Mouse (Mus musculus) limb, embryonic 14.5 days (tissue): ENCODE measurements at regions not wholly inside any gene's neighbourhood (a gene's known extent, or its start where the extent isn't known, plus 50 kb on each side); places are given as distances from the start of the nearest gene placed in this dataset.
"Not testable (repeated sequence)": the region's sequence is repeated elsewhere in the genome, so short reads cannot be mapped to it uniquely, and the experiment has no call there.

Source experiments
- ATAC-seq: fragments of 200-750 bp; cut with Nextera tagmentation; 2 replicates; pipeline ENCODE4 v1.8.0; 2017; ENCODE audit warnings: low read depth, moderate number of reproducible peaks, moderate TSS enrichment; ENCODE audit not compliant: low FRiP score
- DNase-seq: peaks from one replicate; pipeline ENCODE4 v3.0.0-alpha.2; 2015; ENCODE audit warnings: low spot score
- H3K27ac ChIP-seq: fragments of 300-500 bp; sonication (generic); replicated peaks from 2 replicates; pipeline ENCODE4 v1.5.1; 2014; ENCODE audit warnings: low read depth, mild to moderate bottlenecking, low read length, moderate library complexity, mixed read lengths
- H3K27me3 ChIP-seq: fragments of 300-500 bp; sonication (generic); 2 replicates; pipeline ENCODE4 v1.6.1; 2014; ENCODE audit warnings: low read length, mixed read lengths; ENCODE audit not compliant: control insufficient read depth, insufficient read depth
- H3K36me3 ChIP-seq: fragments of 300-500 bp; sonication (generic); 2 replicates; pipeline ENCODE4 v1.6.1; 2014; ENCODE audit warnings: mild to moderate bottlenecking, low read length, moderate library complexity, mixed read lengths; ENCODE audit not compliant: control insufficient read depth, insufficient read depth
- H3K4me1 ChIP-seq: fragments of 300-500 bp; sonication (generic); 2 replicates; pipeline ENCODE4 v1.6.1; 2014; ENCODE audit warnings: antibody characterized with exemption, low read length, mixed read lengths; ENCODE audit not compliant: control insufficient read depth, insufficient read depth
- H3K4me2 ChIP-seq: fragments of 300-500 bp; sonication (generic); replicated peaks from 2 replicates; pipeline ENCODE4 v1.6.1; 2014; ENCODE audit warnings: low read depth, mild to moderate bottlenecking, low read length, moderate library complexity; ENCODE audit not compliant: severe bottlenecking
- H3K4me3 ChIP-seq: fragments of 300-500 bp; sonication (generic); replicated peaks from 2 replicates; pipeline ENCODE4 v1.5.1; 2014; ENCODE audit warnings: low read length
- H3K9ac ChIP-seq: fragments of 300-500 bp; sonication (generic); 2 replicates; pipeline ENCODE4 v1.6.1; 2014; ENCODE audit warnings: mild to moderate bottlenecking, low read depth, low read length, moderate library complexity; ENCODE audit not compliant: severe bottlenecking
- H3K9me3 ChIP-seq: fragments of 300-500 bp; sonication (generic); 2 replicates; pipeline ENCODE4 v1.6.1; 2016; ENCODE audit warnings: low read length; ENCODE audit not compliant: control insufficient read depth
- POLR2A ChIP-seq: fragments of 200-500 bp; IDR thresholded peaks from 2 replicates; pipeline ENCODE4 v1.8.0; 2012; ENCODE audit warnings: inconsistent platforms, mild to moderate bottlenecking, moderate library complexity, borderline replicate concordance; ENCODE audit not compliant: insufficient read depth, insufficient read length; ENCODE audit errors: extremely low read depth
- WGBS: fragments of 180-500 bp; shearing (Covaris S2); extraction: QIAGEN DNeasy Blood & Tissue Kit; methylation state at CpG from one replicate; pipeline ENCODE4 v1.1.7; 2014; 5-methylcytosine and 5-hydroxymethylcytosine counted together

GRCm38 (mm10) chr5:45336801-45337200, 113.2 kb downstream of the Qdpr start:
- no peaks in the 10 kb centered on the region for H3K9me3 ChIP-seq
- no peak for TF ChIP-seq POLR2A
- ATAC-seq (no peak), DNase-seq (no peak)
- H3K4me2 ChIP-seq: no peak overlapping the region
- H3K4me1 ChIP-seq: no peaks in the 10 kb centered on the region
- 56% methylated on average over 2 of the region's 2 CpGs for WGBS
- no peaks in the 10 kb centered on the region for H3K36me3 ChIP-seq
- H3K27me3 ChIP-seq: no peaks in the 10 kb centered on the region
- no peak overlapping the region for H3K9ac ChIP-seq
- H3K4me3 ChIP-seq: no peak overlapping the region
- no peak overlapping the region for H3K27ac ChIP-seq

GRCm38 (mm10) chr5:45324468-45324867, 125.6 kb downstream of the Qdpr start:
- H3K9ac ChIP-seq, H3K36me3 ChIP-seq, H3K4me1 ChIP-seq, DNase-seq, H3K27ac ChIP-seq, ATAC-seq, H3K4me3 ChIP-seq, H3K9me3 ChIP-seq, H3K4me2 ChIP-seq, H3K27me3 ChIP-seq: not testable (repeated sequence)
- WGBS: 57% methylated on average over 2 of the region's 2 CpGs

GRCm38 (mm10) chr5:45323500-45323899, 126.5 kb downstream of the Qdpr start:
- H3K4me3 ChIP-seq: no peak overlapping the region
- H3K9me3 ChIP-seq: no peaks in the 10 kb centered on the region
- no peak for ATAC-seq
- H3K4me1 ChIP-seq: no peaks in the 10 kb centered on the region
- H3K27me3 ChIP-seq: no peaks in the 10 kb centered on the region
- TF ChIP-seq POLR2A: no peak
- H3K27ac ChIP-seq: no peak overlapping the region
- H3K36me3 ChIP-seq: no peaks in the 10 kb centered on the region
- H3K4me2 ChIP-seq: no peak overlapping the region
- H3K9ac ChIP-seq: no peak overlapping the region
- peak; percentile 10 for DNase-seq
- WGBS: 78% methylated on average over 4 of the region's 4 CpGs

GRCm38 (mm10) chr5:45318026-45318425, 132.0 kb downstream of the Qdpr start:
- no peak overlapping the region for H3K4me3 ChIP-seq
- 84% methylated on average over 2 of the region's 2 CpGs for WGBS
- H3K4me1 ChIP-seq: no peaks in the 10 kb centered on the region
- H3K36me3 ChIP-seq: no peaks in the 10 kb centered on the region
- no peaks in the 10 kb centered on the region for H3K27me3 ChIP-seq
- no peak overlapping the region for H3K27ac ChIP-seq
- H3K9me3 ChIP-seq: no peaks in the 10 kb centered on the region
- ATAC-seq (no peak), DNase-seq (no peak)
- no peak for TF ChIP-seq POLR2A
- H3K9ac ChIP-seq: no peak overlapping the region
- H3K4me2 ChIP-seq: no peak overlapping the region

GRCm38 (mm10) chr5:45301120-45301519, 148.9 kb downstream of the Qdpr start:
- no peak overlapping the region for H3K4me2 ChIP-seq
- H3K9me3 ChIP-seq: no peaks in the 10 kb centered on the region
- H3K27ac ChIP-seq: no peak overlapping the region
- ATAC-seq (no peak), DNase-seq (no peak)
- H3K36me3 ChIP-seq: no peaks in the 10 kb centered on the region
- 76% methylated on average over 1 of the region's 1 CpGs for WGBS
- H3K27me3 ChIP-seq: no peaks in the 10 kb centered on the region
- no peak overlapping the region for H3K4me3 ChIP-seq
- H3K4me1 ChIP-seq: no peaks in the 10 kb centered on the region
- no peak overlapping the region for H3K9ac ChIP-seq
- TF ChIP-seq POLR2A: no peak

- Histone ChIP-seq H3K4me1 (no peaks in the 10 kb centered on the region), H3K4me2 (no peak overlapping the region), H3K36me3 (no peaks in the 10 kb centered on the region), H3K9ac (no peak overlapping the region), H3K27me3 (no peaks in the 10 kb centered on the region), H3K27ac (no peak overlapping the region), H3K9me3 (no peaks in the 10 kb centered on the region), H3K4me3 (no peak overlapping the region)
- no peak for TF ChIP-seq POLR2A
- WGBS: 46% methylated on average over 2 of the region's 2 CpGs
- ATAC-seq (no peak), DNase-seq (no peak)
Measured at GRCm38 (mm10) chr5:45298872-45299271, 151.2 kb downstream of the Qdpr start.
